Mouse (Mus musculus): Measurements from ENCODE around the gene Sptan1. TPM values are rescaled to one million over a fixed set of nuclear protein-coding genes. Genes with fewer than 3 reads are reported as not detected.

Sptan1 gene
- polyA plus RNA-seq (2012; ENCODE audit: insufficient read depth, insufficient read length, missing spikeins): 98.2 and 109 TPM in 2 replicates

DNA sequence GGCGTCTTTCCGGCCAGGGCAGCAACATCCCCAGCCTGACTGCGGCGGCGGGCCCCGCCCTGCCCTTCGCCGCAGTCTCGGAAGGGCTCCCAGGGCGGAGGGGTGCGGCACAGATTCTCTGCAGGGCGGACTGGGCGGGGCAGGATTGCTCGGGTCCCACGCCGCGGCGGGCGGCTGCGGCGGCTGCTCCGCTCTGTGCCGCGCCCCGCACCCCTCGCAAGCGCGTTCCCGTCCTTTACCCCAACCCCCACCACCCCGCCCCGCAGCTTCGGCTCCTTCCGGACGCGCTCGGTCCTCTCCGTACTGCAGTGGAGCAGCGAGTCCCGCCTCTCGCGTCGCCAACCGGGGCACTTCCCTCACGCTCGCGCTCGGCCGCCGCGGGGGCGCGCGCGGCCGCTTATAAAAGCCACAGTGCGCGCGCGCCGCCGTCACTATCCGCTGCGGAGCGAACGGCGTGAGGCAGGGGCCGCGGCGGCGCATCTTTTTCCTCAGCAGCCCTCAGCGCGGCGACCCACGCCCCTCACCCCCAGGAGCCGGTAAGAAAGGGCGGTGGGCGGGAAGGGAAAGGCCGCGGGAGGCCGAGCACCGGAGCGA is at the start of gene Sptan1:
Gene Sptan1 (plus strand): TSS at position 311 of the 594 bp plus-strand sequence.
- TF ChIP-seq CTCF (IDR thresholded peaks at IDR 0.05; ENCODE audit: low read depth, low read length) (no peak), POLR2A (IDR thresholded peaks at IDR 0.05; ENCODE audit: borderline replicate concordance, low read depth, low read length) (peak; percentile 92; the same call in 1 of the 2 replicates)
- Histone ChIP-seq H3K4me3 (ENCODE audit: insufficient read depth, low read length) (peak within 1 kb of the TSS; percentile 95), H3K4me1 (ENCODE audit: control insufficient read depth, insufficient read depth, low read length) (peaks cover 29% of the 10 kb centered on the region), H3K27ac (ENCODE audit: insufficient read depth, low read depth, low read length) (peak within 1 kb of the TSS; percentile 76)

DNA sequence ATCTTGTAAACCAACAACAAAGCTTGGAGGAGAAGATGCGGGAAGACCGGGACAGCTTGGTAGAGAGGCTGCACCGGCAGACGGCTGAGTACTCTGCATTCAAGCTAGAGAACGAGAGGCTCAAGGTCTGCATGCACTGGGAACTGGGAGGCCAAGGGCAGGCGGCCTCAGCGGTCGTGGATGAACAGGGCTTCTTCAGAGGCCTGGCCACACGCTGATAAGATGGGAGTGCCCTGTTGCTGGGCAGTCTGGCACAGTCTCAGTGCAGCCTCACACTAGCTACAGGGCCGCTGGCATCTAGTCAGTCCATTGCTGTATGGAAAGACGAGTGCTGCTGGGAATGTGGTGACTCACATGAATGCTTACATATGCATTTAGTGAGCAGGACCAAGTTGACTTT is 47.7 kb upstream of the Sptan1 start:
- no peak for TF ChIP-seq CTCF (IDR thresholded peaks at IDR 0.05; ENCODE audit: low read depth, low read length)
- no peak for TF ChIP-seq POLR2A (IDR thresholded peaks at IDR 0.05; ENCODE audit: borderline replicate concordance, low read depth, low read length)
- no peaks in the 10 kb centered on the region for H3K4me1 ChIP-seq (ENCODE audit: control insufficient read depth, insufficient read depth, low read length)
- H3K27ac ChIP-seq (ENCODE audit: insufficient read depth, low read depth, low read length): no peak overlapping the region
- H3K4me3 ChIP-seq (ENCODE audit: insufficient read depth, low read length): no peak overlapping the region

- TF ChIP-seq CTCF (IDR thresholded peaks at IDR 0.05; ENCODE audit: low read depth, low read length) (no peak), POLR2A (IDR thresholded peaks at IDR 0.05; ENCODE audit: borderline replicate concordance, low read depth, low read length) (no peak)
- Histone ChIP-seq H3K4me3 (ENCODE audit: insufficient read depth, low read length) (no peak overlapping the region), H3K4me1 (ENCODE audit: control insufficient read depth, insufficient read depth, low read length) (no peaks in the 10 kb centered on the region), H3K27ac (ENCODE audit: insufficient read depth, low read depth, low read length) (no peak overlapping the region)
Measured at GRCm38 (mm10) chr2:29922011-29922410, 43.3 kb upstream of the Sptan1 start.

DNA sequence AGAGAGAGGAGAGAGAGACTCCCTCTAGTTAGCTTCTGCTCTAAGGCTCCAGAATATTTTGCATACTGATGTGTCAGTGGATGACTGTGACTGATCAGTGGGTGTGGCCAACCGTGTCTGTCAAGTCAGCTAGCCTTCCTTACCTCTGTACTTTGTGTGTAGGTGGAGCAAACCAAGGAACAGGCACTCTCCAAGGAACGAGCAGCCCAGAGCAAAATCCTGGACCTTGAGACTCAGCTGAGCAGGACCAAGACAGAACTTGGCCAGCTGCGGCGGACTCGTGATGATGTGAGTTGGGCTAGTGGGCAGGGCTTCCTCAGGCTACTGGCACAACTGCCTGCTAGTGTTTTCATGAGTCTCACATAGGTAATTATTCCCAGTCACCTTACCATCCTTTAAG is 38.8 kb upstream of the Sptan1 start:
- no peak for TF ChIP-seq POLR2A (IDR thresholded peaks at IDR 0.05; ENCODE audit: borderline replicate concordance, low read depth, low read length)
- TF ChIP-seq CTCF (IDR thresholded peaks at IDR 0.05; ENCODE audit: low read depth, low read length): no peak
- H3K4me1 ChIP-seq (ENCODE audit: control insufficient read depth, insufficient read depth, low read length): no peaks in the 10 kb centered on the region
- H3K4me3 ChIP-seq (ENCODE audit: insufficient read depth, low read length): no peak overlapping the region
- H3K27ac ChIP-seq (ENCODE audit: insufficient read depth, low read depth, low read length): no peak overlapping the region

- TF ChIP-seq CTCF (IDR thresholded peaks at IDR 0.05; ENCODE audit: low read depth, low read length): no peak
- TF ChIP-seq POLR2A (IDR thresholded peaks at IDR 0.05; ENCODE audit: borderline replicate concordance, low read depth, low read length): no peak
- H3K4me3 ChIP-seq (ENCODE audit: insufficient read depth, low read length): no peak overlapping the region
Measured at GRCm38 (mm10) chr2:29930506-29930905, 34.9 kb upstream of the Sptan1 start.

DNA sequence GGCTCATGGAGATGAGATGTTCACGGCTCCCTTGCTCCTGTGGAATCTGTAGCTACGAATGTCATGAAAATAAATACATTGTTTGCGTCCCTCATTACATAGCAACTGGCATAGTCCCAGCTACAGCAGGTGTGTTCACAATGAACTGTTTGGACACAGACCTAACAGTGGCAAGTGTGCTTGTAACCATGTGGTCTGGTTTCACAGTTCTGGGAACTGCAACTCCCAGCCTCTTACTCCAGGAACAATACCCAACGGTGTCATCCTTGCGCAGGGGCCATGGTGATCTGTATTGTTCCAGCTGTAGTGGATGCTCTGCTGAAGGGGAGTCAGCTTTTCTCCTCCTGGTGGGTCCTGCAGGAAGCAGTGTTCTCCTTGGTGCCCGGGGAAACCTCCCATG is 34.2 kb upstream of the Sptan1 start:
- H3K4me3 ChIP-seq (ENCODE audit: insufficient read depth, low read length): no peak overlapping the region

More at GRCm38 (mm10) chr2:29930506-29930905, 34.9 kb upstream of the Sptan1 start:
- no peaks in the 10 kb centered on the region for H3K4me1 ChIP-seq (ENCODE audit: control insufficient read depth, insufficient read depth, low read length)
- H3K27ac ChIP-seq (ENCODE audit: insufficient read depth, low read depth, low read length): no peak overlapping the region

DNA sequence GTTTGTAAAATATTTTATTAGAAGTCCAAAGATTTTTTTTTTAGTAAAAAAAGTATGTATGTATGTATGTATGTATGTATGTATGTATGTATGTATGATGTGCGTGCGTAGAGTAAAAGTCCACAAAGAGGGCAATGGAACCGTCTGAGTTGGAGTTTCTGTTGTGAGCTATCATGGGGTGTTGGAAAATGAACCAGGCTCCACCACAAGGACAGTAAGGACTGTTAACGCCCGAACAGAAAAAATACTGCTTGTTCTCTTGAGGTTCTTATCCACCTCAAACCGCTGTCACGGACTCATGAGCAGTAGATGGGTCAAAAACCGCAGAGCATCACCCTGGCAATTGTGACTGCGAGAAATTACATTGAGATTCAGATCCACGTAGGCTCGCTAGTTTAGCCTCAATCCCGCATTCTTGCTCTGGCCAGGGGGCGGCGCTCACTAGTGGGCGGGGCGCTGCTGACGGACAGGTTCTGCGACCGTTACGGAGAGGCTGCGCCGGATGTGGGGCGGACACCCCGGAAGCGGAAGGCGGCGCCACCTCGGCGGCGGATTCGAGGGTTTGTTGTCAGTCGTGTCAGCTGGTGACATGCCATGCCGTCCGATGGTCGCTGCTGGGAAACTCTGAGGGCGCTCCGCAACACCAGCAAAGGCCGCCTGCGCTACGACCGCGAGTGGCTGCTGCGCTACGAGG is 30.3 kb upstream of the Sptan1 start, which contains the start of gene Gle1:
Gene Gle1 (plus strand): TSS at position 521 of the 694 bp plus-strand sequence.
- H3K4me3 ChIP-seq (ENCODE audit: insufficient read depth, low read length): peak within 1 kb of the TSS; percentile 79
- no peak for TF ChIP-seq CTCF (IDR thresholded peaks at IDR 0.05; ENCODE audit: low read depth, low read length)
- no peak for TF ChIP-seq POLR2A (IDR thresholded peaks at IDR 0.05; ENCODE audit: borderline replicate concordance, low read depth, low read length)
- H3K27ac ChIP-seq (ENCODE audit: insufficient read depth, low read depth, low read length): peak within 1 kb of the TSS; percentile 29; the same call in 1 of the 2 replicates

More for the DNA sequence above, 34.2 kb upstream of the Sptan1 start:
- no peak for TF ChIP-seq CTCF (IDR thresholded peaks at IDR 0.05; ENCODE audit: low read depth, low read length)
- no peak for TF ChIP-seq POLR2A (IDR thresholded peaks at IDR 0.05; ENCODE audit: borderline replicate concordance, low read depth, low read length)
- H3K4me1 ChIP-seq (ENCODE audit: control insufficient read depth, insufficient read depth, low read length): peaks cover 4% of the 10 kb centered on the region
- H3K27ac ChIP-seq (ENCODE audit: insufficient read depth, low read depth, low read length): no peak overlapping the region

DNA sequence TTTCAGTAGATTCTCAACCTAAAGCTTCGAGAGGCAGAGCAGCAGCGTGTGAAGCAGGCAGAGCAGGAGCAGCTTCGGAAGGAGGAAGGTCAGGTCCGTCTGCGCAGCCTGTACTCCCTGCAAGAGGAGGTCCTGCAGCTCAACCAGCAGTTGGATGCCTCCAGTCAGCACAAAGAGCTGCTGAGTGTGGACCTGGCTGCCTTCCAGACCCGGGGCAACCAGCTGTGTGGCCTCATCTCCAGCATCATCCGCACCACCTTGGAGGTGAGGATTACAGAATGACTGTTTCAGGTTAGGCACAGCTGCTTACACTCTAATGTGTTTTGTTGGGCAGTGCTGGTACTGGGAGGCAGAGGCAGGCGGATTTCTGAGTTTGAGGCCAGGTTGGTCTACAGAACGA is 25.3 kb upstream of the Sptan1 start:
- Histone ChIP-seq H3K27ac (ENCODE audit: insufficient read depth, low read depth, low read length) (no peak overlapping the region), H3K4me1 (ENCODE audit: control insufficient read depth, insufficient read depth, low read length) (peaks cover 5% of the 10 kb centered on the region), H3K4me3 (ENCODE audit: insufficient read depth, low read length) (no peak overlapping the region)
- TF ChIP-seq POLR2A (IDR thresholded peaks at IDR 0.05; ENCODE audit: borderline replicate concordance, low read depth, low read length) (no peak), CTCF (IDR thresholded peaks at IDR 0.05; ENCODE audit: low read depth, low read length) (no peak)

More for the DNA sequence above, 30.3 kb upstream of the Sptan1 start, which contains the start of gene Gle1:
- H3K4me1 ChIP-seq (ENCODE audit: control insufficient read depth, insufficient read depth, low read length): peaks cover 5% of the 10 kb centered on the region

DNA sequence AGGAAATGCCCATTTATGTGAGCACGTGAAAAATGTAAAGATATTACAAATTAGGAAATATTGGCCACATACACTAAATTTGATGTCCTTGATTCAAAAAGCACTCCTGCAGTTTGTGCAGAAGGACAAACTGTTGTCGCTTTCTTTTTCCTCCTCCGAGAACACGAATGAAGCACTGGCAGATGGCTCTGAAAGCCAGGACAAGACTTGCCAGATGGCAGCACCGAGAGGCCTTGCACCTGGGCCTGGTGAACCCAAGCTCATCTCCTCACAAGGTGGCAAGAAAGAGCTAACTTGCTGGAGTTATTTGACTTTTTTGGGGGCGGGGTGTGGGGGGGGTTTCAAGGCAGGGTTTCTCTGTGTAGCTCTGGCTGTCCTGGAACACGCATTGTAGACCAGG is 24.5 kb upstream of the Sptan1 start:
- Histone ChIP-seq H3K4me1 (ENCODE audit: control insufficient read depth, insufficient read depth, low read length) (peaks cover 5% of the 10 kb centered on the region), H3K4me3 (ENCODE audit: insufficient read depth, low read length) (no peak overlapping the region), H3K27ac (ENCODE audit: insufficient read depth, low read depth, low read length) (no peak overlapping the region)
- TF ChIP-seq POLR2A (IDR thresholded peaks at IDR 0.05; ENCODE audit: borderline replicate concordance, low read depth, low read length) (no peak), CTCF (IDR thresholded peaks at IDR 0.05; ENCODE audit: low read depth, low read length) (no peak)

DNA sequence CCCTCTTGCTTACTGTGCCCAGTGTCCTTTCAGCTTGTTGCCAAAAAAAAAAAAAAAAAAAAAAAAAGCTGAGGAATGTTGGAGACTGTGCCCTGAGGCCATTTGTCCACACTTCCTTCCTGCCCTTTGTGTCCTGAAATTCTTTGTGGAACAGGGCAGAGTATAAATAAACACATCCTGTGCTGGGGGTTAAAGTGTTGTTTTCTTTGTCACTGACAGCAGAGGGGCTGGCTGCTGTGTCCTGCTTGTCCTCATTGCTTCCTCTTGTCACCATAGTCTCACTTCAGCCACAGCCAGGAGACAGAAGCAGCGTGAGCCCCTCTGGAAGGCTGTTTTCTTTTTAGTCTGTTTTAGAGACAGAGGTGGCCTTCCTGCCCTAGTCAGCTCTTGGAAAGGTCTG is 20.6 kb upstream of the Sptan1 start:
- peaks cover 5% of the 10 kb centered on the region; the same call in 1 of the 2 replicates for H3K4me1 ChIP-seq (ENCODE audit: control insufficient read depth, insufficient read depth, low read length)
- no peak for TF ChIP-seq POLR2A (IDR thresholded peaks at IDR 0.05; ENCODE audit: borderline replicate concordance, low read depth, low read length)
- TF ChIP-seq CTCF (IDR thresholded peaks at IDR 0.05; ENCODE audit: low read depth, low read length): no peak
- no peak overlapping the region for H3K4me3 ChIP-seq (ENCODE audit: insufficient read depth, low read length)
- H3K27ac ChIP-seq (ENCODE audit: insufficient read depth, low read depth, low read length): no peak overlapping the region

Data from bone marrow macrophage, adult 2 months (primary cell).